Mouse (Mus musculus) adrenal gland, postnatal 36 days (tissue): Measurements from ENCODE around the gene Syp. TPM values are rescaled to one million over a fixed set of nuclear protein-coding genes. Genes with fewer than 3 reads are reported as not detected.

Source experiments
- DNase-seq, 2 experiments: peaks; one replicate each; pipeline ENCODE4 v3.0.0; 2021; ENCODE audit warnings: mixed read lengths in 1 of 2
- total RNA-seq, 2 experiments: library from RNA; stranded (reverse); gene quantifications; 2 replicates each; pipeline ENCODE4 v1.2.3; 2021

Gene Syp
- total RNA-seq, 2 experiments from 2014 or later, result 32.8 to 48.6 TPM

DNA sequence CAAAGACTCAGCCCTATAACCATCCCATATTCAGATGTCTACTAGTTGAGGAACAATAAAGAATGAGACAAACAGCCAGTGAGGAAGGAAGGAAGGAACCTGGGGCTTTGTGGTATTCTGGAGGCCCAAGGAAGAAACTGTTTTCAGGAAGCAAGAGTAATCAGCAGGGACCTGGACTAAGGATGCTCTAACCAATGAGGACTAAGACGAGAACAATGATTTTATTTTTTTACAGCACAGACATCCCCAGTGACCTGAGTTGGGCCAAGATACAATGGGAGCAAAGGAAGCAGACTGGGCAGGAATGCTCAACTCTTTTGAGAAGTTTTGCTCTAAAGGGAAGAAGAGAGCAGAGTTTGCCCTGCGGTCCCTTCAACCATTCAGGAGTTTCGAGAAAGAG lies 24.7 kb downstream of the Syp start:
- no peak for DNase-seq

GRCm38 (mm10) chrX:7664791-7665190 lies 26.5 kb downstream of the Syp start:
- peak; percentile 21 to 51 for DNase-seq

- no peak for DNase-seq
These were observed 27.6 kb downstream of the Syp start for GRCm38 (mm10) chrX:7665739-7666502.

GRCm38 (mm10) chrX:7670390-7670881 lies 32.2 kb downstream of the Syp start:
- peak; percentile 78 to 86 for DNase-seq

GRCm38 (mm10) chrX:7670921-7671623 lies 32.8 kb downstream of the Syp start, which contains the start of gene Plp2:
Plp2 (minus strand) TSS chrX:7671390.
- DNase-seq, result peak; percentile 74 to 83

DNA sequence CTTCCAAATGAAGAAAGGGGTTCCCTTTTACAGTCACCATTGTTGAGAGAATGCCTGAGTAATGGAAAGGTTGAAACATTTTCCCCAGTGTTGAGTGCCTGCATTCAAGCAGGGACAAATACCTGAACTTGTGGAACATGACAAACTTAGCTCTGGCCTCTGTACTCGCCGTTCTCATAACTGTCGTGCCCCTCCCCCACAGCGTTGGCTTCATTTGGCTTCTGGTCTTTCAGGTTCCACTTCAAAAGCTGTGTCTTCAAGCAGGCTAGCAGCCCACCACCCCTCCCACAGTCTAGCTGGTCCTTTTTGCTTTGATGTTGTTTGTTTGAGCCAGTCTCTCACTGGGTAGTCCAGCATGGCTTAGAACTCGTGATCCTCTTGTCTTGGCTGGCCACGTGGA lies 34.5 kb downstream of the Syp start:
- DNase-seq, result no peak

- DNase-seq, result peak; percentile 45 to 49
These were observed 35.5 kb downstream of the Syp start for GRCm38 (mm10) chrX:7673578-7674281.

- DNase-seq, result no peak
These were observed 36.2 kb downstream of the Syp start for GRCm38 (mm10) chrX:7674284-7675000.

DNA sequence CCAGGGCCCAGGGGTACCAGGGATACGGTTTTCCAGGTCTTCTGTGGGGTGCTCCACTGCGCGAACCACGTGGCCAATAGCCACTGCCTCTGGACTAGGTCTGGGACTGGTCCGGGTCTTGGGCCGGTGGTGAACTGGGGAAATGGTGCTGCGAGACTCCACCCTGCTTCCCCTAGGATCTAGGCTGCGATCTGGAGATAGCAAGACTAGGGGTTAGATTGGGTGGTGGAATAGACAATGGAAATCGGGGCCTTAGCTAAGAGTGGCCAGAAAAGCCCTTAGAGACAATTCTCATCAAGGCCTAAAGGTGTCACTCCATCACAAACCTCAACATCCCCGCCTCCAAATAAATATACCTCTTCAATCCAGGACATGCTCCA lies 36.7 kb downstream of the Syp start:
- no peak for DNase-seq

GRCm38 (mm10) chrX:7678986-7679385 lies 40.7 kb downstream of the Syp start:
- DNase-seq, result no peak

DNA sequence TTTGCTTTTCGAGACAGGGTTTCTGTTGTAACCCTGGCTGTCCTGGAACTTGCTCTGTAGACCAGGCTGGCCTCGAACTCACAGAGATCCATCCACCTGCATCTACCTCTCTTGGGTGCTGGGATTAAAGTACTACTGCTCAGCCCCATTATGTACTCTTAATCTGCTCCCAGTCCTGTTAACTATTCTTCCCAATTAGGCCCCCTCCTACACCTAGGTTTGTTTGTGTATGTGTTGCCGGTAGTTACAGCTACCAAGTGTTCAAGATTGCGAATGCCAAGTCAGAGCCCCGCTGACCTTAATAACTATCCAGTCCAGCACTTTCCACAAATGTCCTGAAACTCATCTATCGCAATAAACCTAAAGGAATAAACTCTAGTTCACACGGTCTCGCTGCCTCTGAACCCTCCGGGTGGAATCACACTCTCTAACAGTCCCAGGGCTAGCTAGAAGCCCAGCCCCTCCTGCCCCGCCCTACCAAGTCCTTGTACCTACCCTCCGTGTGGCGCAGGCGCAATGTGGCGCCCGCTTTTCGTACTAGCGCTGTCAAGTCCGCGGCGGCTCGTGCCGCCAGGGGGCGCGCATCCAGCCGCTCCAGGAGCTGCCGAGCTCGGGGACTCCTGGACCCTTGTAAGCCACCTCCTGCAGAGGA lies 41.3 kb downstream of the Syp start:
- DNase-seq, result peak; percentile 91 to 94

DNA sequence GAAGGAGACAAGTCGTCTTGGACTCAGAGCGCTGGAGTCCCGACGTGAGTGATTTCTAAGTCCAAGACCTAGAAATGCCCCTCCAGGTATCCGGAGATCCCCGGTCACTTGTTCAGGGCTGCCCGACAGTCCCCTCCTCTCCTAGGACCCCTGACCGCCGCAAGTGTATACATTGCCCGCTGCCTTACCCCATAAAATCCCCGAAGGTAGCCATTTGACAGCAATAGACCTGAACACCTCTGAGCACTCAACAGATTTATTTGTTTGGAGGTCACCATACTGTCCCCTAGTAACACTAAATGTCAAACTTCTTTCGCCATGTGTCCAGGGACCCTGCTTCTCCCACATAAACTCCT lies 41.8 kb downstream of the Syp start:
- no peak for DNase-seq

GRCm38 (mm10) chrX:7680864-7681263 lies 42.6 kb downstream of the Syp start, which contains the start of gene Magix:
Magix (minus strand) TSS chrX:7681251.
- DNase-seq, result no peak

DNA sequence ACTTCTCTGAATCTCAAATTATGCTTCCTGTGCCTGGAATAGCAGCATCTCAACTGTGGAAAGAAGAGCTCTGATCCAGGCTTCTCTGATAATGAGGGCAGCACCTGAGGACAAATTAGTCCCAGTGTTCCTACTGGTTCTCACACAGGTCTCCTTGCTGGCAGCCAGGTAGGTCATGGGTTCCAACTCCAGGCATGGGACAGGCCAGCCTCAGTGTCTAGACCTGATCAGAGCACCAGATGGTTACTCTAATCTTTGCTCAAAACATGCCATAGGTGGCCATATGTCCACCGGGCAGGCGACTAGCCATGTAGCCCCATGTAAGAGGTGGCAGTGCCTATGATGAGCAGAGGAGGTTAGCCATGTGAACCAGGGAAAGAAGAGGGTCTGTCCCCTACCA lies 50.0 kb downstream of the Syp start:
- no peak for DNase-seq

GRCm38 (mm10) chrX:7690486-7690885 lies 52.2 kb downstream of the Syp start:
- DNase-seq, result no peak

DNA sequence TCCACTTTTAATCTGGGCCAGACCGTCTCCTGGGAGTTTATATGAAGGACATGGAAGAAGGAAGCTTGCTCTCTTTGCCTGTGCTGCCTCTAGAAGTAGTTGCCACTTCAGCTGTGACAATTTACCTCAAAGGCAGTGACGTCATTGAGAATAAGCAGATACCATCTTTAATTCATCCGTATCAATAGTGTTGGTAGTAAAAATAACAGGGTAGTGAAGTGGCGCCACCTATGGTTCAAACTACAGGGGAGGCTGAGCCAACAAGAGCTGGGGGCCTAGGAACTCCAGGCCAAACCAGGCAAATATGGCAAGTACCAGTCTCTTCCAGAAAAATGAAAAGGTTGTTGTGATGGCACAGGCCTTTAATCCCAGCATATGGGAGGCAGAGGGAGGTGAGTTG lies 54.6 kb downstream of the Syp start:
- no peak for DNase-seq

DNA sequence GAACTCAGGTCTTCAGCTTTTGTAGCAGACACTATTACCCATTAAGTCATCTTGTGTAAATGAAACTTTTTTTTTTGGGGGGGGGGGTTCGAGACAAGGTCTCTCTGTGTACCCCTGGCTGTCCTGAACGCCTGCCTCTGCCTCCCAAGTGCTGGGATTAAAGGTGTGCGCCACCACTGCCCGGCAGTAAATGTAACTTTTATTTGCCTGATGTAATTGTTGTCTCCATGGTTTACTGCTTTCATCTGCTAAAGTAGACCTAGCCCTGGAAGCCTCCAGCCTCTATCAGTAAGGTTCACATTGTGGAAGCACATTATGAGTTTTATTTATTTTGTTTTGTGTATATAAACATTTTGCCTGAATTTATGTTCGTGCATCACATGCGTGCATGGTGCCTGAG lies 58.2 kb downstream of the Syp start:
- DNase-seq, result no peak

GRCm38 (mm10) chrX:7696954-7697381 lies 58.7 kb downstream of the Syp start, which contains the start of gene Gpkow:
Gpkow (plus strand) TSS chrX:7697131.
- peak; percentile 82 to 85 for DNase-seq
